Mouse (Mus musculus) frontal cortex, postnatal 25 days (tissue): ENCODE data around the gene Npm3.

ENCODE experiments used
- DNase-seq, 2 experiments: peaks; one replicate each; pipeline ENCODE4 v3.0.0; 2022; ENCODE audit warnings: low spot score in 2 of 2

The Npm3 gene

GRCm38 (mm10) chr19:45749243-45750043 lies at the start of gene Npm3:
TSS of gene Npm3 (minus strand) at chr19:45749591.
- DNase-seq, result peak; percentile 60 to 61

DNA sequence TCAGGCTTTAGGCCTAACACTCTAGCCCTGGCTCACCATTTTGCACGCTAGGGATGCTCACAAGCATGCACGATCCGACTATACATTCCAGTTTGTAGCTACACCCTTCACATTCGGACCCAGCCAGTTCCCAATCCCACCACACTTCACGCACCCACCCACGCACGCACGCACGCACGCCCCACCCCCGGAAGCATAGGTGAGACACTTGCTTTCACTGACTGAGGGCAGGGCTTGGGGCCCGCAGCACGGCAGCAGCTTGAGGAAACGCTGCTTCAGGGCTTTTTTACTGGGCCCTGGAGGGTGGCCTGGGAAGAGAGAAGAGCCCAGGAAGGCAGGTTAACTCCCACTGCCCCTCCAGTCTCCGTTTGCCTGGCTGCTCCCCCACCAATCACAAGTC lies 47.5 kb upstream of the Npm3 start:
- DNase-seq, result no peak

- DNase-seq, result no peak
These were observed 46.7 kb upstream of the Npm3 start for GRCm38 (mm10) chr19:45796061-45796556.

DNA sequence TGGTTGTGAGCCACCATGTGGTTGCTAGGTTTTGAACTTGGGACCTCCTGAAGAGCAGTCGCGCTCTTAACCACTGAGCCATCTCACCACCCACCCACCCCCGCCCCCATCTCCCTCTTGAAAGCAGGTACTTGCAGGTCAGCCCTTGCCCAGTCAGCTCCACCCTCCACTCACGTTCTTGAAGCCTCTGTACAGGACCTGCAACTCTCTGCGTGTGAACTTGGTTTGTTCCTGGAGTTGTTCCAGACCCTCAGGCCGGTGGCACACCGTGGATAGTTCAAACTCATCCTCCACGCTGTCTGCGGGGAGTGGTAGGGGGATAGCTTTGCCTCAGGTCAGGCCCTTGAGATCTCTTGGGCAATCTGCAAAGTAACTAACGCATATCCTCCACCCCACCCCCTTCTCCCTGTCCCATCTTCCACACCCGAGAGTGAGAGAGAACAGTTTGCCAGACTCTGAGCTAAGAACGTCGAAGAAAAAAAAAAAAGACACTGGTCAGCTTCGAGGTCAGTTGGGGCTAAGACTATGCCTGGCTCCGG lies 46.1 kb upstream of the Npm3 start:
- no peak for DNase-seq

DNA sequence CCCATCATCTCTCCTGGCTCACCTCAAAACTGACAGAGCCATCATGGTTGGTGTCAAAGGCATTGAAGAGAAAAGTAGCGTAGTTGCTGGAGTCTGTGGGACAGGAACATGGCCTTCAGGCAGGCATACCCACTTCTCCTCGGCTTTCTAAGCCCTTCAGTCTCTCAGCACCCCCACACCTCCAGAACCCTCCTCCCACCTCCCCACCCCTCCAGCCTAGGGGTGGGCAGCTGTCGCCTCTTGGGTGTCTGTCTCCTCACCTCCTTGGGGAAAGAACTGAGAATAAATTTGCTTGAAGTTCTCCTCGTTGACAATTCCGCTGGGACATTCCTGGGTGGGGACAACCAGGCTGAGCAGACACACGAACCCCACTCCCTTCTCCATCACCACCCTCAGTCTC lies 45.3 kb upstream of the Npm3 start:
- no peak for DNase-seq

DNA sequence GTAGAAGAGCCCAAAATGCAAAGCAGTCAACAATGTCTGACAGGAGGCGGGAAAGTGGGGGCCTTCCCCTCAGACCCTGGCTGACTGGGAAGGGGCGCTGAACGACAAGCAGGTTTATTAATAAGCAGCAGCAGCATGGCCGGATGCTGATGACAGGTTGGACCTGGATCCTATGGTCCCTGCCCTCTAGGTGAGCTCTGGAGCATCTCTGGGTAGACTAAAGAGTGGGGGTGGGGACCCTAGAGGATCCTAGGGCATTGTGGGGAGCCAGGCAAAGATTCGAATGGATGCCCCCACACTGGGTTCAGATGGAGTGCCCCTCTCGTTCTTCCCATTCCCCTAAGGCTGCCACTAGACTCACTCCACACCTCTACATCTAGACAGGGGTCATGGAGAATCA lies 43.0 kb upstream of the Npm3 start:
- no peak for DNase-seq

GRCm38 (mm10) chr19:45789888-45790874 lies 40.8 kb upstream of the Npm3 start:
- no peak for DNase-seq

DNA sequence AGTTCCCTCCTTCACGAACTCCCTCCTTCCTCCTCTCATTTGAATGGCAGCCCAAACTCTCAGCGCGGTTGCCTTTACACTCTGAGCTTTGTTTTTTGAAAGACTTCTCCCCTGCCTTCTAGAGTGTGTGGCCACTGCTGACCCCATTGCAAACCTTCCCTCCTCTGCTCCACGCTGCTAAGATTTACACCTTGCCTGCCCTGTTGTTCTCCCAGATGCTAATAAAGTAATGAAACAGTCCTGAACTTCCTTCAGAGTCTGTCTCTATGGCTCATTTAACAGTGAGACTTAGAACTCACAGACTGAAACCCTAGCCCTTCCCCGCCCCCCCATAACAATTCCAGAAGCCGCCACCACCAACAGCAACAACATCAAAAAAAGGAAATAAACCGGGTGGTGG lies 40.0 kb upstream of the Npm3 start:
- DNase-seq, result no peak

DNA sequence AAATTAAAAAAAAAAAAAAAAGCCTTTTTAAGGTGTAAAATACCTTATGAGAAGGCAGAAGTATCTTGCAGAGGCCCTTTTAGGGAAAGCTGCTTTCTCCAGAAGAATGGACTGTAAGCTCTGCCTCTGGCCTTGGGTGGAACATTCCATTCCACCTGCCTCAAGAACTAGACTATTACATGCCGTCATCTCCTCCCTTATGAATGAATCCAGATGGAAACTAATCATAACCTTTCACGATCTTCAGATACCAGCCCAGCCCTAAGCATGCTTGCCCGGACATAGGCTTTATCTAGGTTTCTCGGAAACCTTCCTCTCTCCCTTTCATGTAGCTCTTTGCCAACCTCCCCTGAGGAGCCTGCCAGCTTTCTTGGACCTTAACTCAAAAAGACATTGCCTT lies 38.9 kb upstream of the Npm3 start:
- DNase-seq, result no peak

GRCm38 (mm10) chr19:45787450-45787849 lies 38.1 kb upstream of the Npm3 start:
- no peak for DNase-seq

DNA sequence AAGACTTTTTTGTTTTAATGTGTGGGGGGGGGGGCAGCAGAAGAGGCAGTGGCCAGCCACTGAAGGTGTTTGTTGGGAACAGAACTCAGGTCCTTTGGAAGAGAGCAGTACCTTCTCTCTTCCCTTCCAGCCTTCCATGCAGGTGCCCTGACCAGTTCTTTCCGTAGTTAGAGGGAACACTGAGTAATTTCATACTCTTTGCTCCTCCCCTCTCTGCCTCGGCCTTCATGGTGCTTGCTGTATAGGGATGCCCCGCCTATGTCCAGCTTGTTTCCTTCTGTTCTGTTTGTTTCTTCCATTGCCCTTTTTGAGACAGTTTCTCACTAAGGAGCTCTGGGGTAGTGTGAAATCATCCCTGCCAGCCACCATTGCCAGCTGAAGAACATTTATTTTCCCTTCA lies 36.1 kb upstream of the Npm3 start:
- no peak for DNase-seq

GRCm38 (mm10) chr19:45783933-45784576 lies 34.7 kb upstream of the Npm3 start:
- no peak for DNase-seq

DNA sequence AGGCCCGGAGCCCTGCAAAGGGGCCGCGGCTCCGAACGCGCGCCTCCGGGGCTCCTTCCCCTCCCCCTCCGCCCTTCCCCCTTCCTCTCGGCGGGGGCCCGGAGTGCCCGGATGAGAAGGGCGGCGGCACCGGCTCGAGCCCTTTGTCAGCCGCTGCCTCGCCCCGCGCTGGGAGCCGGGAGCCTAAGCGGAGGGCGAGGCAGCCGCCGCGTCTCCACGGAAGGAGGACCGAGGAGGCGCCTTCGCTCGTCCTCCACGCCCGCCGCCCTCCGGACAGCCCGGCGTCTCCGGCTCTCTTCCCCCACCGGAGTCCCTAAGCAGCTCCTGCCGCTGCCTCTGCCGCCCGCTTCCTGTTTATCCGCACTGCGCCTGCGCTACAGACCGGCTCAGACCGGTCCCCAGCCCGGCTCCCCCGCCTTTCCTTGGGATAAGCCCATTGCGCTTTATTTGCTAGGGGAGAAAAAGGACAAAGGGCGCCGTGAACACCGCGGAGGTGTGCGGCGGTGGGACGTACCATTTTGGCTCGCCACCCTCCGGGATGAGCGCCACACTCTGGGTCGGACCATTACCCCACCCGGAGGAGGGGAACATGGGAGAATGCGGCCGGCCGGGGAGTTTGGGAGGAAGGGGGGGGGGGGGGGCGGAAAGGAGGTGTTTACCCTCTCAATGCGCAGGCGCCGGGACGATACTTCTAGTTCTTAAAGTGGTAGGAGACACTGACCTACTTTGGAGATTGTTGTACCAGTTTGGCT lies 34.0 kb upstream of the Npm3 start, which contains the start of gene Mgea5:
Gene Mgea5 (minus strand): TSS at position 657 of the 752 bp plus-strand sequence.
- peak; percentile 92 to 97 for DNase-seq

DNA sequence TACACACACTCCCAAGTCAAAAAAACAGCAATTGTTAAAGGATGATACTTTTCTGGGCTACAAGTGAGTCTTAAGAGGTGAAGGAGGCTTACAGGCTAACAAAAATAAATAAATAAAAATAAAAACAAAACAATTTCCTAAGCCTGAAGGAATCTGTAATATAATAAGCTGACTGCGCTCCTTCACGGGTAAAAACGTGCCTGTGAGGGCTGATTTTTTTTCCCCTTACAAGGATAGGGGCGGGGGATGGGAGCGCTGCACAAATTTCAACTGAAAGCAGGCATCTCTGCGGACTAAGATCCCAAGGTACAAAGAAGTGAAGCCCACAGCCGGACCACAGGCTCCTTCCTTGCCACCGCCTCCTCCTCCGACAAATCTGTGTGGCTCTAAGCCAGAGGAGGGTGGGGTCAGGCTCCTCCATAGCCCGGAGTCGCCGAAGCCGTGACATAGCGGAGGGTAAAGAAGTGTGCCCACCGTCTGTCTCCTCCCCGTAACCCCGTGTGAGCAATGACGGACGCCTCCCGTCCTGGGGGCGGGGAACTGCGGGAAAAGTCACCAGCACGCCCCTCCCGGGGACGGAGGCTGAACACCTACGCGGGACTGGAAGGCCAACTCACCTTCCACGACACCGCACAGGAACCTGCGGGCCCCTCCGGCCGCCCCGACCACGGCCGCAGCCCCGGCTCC lies 33.1 kb upstream of the Npm3 start:
- peak; percentile 37 to 52 for DNase-seq

GRCm38 (mm10) chr19:45781676-45782075 lies 32.3 kb upstream of the Npm3 start:
- no peak for DNase-seq

GRCm38 (mm10) chr19:45780350-45780915 lies 31.0 kb upstream of the Npm3 start:
- no peak for DNase-seq

- no peak for DNase-seq
These were observed 26.1 kb upstream of the Npm3 start for GRCm38 (mm10) chr19:45775486-45775885.

DNA sequence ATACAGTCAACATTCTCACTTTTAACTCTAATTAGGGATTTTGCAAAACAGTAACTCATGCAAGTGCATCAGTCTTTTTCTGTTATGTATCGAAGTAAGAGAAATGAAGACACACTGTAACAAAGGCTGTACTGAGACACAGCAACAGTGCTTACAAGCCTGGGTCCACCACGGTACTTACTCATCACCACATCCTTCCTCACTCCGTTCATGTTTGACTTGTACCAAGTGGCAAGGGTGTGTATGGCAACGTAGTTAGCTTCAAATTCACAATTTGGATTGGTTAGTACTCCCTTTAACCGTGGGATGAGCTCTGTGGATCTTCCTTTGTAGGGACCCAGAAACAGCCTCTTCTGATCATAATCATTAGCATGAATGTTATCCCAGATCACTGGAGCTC lies 22.1 kb upstream of the Npm3 start:
- DNase-seq, result no peak

GRCm38 (mm10) chr19:45760810-45761209 lies 11.4 kb upstream of the Npm3 start:
- DNase-seq, result no peak

- DNase-seq, result no peak
These were observed 9.3 kb upstream of the Npm3 start for GRCm38 (mm10) chr19:45758671-45759070.
